Mouse (Mus musculus) midbrain, embryonic 16.5 days (tissue): ENCODE measurements around the gene Cables2. TPM values are rescaled to one million over a fixed set of nuclear protein-coding genes. Genes with fewer than 3 reads are reported as not detected.

Experiments
- ATAC-seq: fragments of 200-750 bp; cut with Nextera tagmentation; 2 replicates; pipeline ENCODE4 v1.8.0; 2017; ENCODE audit warnings: moderate TSS enrichment
- H3K27ac ChIP-seq: fragments of 300-500 bp; sonication (generic); 2 replicates; pipeline ENCODE4 v1.5.1; 2014; ENCODE audit warnings: mild to moderate bottlenecking, low read length, mixed read lengths
- H3K27me3 ChIP-seq: fragments of 300-500 bp; sonication (generic); 2 replicates; pipeline ENCODE4 v1.6.1; 2014; ENCODE audit warnings: low read depth, low read length, mixed read lengths; ENCODE audit not compliant: control insufficient read depth, insufficient read depth
- H3K36me3 ChIP-seq: fragments of 300-500 bp; sonication (generic); 2 replicates; pipeline ENCODE4 v1.6.1; 2014; ENCODE audit warnings: mild to moderate bottlenecking, low read length, moderate library complexity, mixed read lengths; ENCODE audit not compliant: control insufficient read depth, insufficient read depth
- H3K4me1 ChIP-seq: fragments of 300-500 bp; sonication (generic); 2 replicates; pipeline ENCODE4 v1.6.1; 2014; ENCODE audit warnings: mild to moderate bottlenecking, low read length, mixed read lengths; ENCODE audit not compliant: control insufficient read depth, insufficient read depth
- H3K4me2 ChIP-seq: fragments of 300-500 bp; sonication (generic); 2 replicates; pipeline ENCODE4 v1.6.1; 2014; ENCODE audit warnings: mild to moderate bottlenecking, low read length, mixed read lengths
- H3K4me3 ChIP-seq: fragments of 300-500 bp; sonication (generic); 2 replicates; pipeline ENCODE4 v1.5.1; 2014; ENCODE audit warnings: low read depth, mild to moderate bottlenecking, low read length, moderate library complexity, mixed read lengths
- H3K9ac ChIP-seq: fragments of 300-500 bp; sonication (generic); 2 replicates; pipeline ENCODE4 v1.6.1; 2014; ENCODE audit warnings: low read depth, low read length, mixed read lengths
- H3K9me3 ChIP-seq: fragments of 300-500 bp; sonication (generic); replicated peaks from 2 replicates; pipeline ENCODE4 v1.6.1; 2014; ENCODE audit warnings: mild to moderate bottlenecking, low read length, mixed read lengths; ENCODE audit not compliant: control insufficient read depth, poor library complexity, severe bottlenecking
- WGBS: fragments of 180-500 bp; shearing (Covaris S2); extraction: QIAGEN DNeasy Blood & Tissue Kit; methylation state at CpG from one replicate; pipeline ENCODE4 v1.1.7; 2014; 5-methylcytosine and 5-hydroxymethylcytosine counted together
- polyA plus RNA-seq: library from polyadenylated mRNA; unstranded; fragments of >200 nt; fragmentation: Nextera tagmentation; extraction: Ambion mirVana; gene quantifications from 2 replicates; pipeline ENCODE4 v1.2.1, GENCODE M21; 2015

The Cables2 gene
- polyA plus RNA-seq, 1 experiment from 2014 or later, result 24.2 TPM

DNA sequence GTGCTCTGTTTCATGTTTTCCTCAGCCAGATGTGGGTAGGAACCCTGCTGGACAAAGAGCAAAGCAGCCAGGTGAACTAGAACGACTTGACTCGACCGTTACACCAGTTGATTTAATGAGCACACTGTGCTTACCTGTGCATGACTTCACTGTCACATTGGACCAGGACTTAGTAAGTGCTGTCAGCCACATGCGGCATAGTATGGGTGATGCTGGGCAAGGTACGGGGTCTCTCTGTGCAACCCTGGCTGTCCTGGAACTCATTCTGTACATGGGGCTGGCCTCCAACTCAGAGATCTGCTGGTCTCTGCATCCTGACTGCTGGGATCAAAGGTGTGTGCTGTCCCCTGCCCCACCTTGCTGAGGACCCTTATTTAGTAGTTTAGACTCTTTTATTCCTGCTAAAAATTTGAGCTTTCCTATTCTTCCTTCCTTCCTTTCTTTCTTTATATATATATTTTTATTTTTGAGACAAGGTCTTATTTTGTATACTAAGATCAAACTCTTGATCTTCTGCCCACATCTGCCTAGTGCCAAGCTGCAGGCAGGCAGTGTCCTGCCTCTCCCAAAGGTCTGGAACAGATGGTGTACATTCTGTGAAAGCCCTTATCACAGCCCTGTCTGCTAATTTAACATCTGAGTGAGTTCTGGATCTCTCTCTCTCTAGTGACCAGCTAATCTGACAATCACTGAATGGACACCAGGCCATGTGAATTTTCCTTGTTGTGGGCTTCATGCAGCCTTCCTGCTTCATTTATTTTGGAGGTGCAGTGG lies 18.7 kb downstream of the Cables2 start:
- no peak overlapping the region for H3K4me2 ChIP-seq
- no peaks in the 10 kb centered on the region for H3K36me3 ChIP-seq
- H3K4me1 ChIP-seq, result peaks cover 14% of the 10 kb centered on the region
- H3K9ac ChIP-seq, result no peak overlapping the region
- no peak for ATAC-seq
- WGBS, result 88% methylated on average over 5 of the region's 5 CpGs
- no peaks in the 10 kb centered on the region for H3K27me3 ChIP-seq
- H3K27ac ChIP-seq, result no peak overlapping the region
- no peaks in the 10 kb centered on the region for H3K9me3 ChIP-seq
- H3K4me3 ChIP-seq, result no peak overlapping the region

DNA sequence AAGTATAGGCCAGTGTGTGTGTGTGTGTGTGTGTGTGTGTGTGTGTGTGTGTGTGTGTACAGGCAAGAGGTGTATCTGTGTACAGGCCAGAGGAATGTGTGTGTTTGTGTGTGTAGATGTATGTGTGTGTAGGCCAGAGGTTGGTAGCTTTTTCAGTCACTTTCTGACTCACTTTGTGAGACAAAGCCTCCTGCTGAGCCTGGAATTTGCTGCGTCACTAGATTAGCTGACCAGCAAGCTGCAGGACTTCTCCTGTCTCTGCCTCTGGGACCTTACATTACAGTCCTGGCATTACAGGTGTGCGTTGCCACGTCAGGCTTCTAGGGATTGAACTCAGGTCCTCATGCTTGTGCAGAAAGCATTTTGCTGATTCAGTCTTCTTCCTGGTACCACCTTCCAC lies 21.5 kb downstream of the Cables2 start:
- ATAC-seq, result no peak
- H3K4me3 ChIP-seq, result no peak overlapping the region
- 42% methylated on average over 3 of the region's 3 CpGs for WGBS
- peaks cover 6% of the 10 kb centered on the region for H3K4me1 ChIP-seq
- H3K27me3 ChIP-seq, result no peaks in the 10 kb centered on the region
- no peaks in the 10 kb centered on the region for H3K36me3 ChIP-seq
- no peak overlapping the region for H3K4me2 ChIP-seq
- H3K27ac ChIP-seq, result no peak overlapping the region
- no peaks in the 10 kb centered on the region for H3K9me3 ChIP-seq
- no peak overlapping the region for H3K9ac ChIP-seq

DNA sequence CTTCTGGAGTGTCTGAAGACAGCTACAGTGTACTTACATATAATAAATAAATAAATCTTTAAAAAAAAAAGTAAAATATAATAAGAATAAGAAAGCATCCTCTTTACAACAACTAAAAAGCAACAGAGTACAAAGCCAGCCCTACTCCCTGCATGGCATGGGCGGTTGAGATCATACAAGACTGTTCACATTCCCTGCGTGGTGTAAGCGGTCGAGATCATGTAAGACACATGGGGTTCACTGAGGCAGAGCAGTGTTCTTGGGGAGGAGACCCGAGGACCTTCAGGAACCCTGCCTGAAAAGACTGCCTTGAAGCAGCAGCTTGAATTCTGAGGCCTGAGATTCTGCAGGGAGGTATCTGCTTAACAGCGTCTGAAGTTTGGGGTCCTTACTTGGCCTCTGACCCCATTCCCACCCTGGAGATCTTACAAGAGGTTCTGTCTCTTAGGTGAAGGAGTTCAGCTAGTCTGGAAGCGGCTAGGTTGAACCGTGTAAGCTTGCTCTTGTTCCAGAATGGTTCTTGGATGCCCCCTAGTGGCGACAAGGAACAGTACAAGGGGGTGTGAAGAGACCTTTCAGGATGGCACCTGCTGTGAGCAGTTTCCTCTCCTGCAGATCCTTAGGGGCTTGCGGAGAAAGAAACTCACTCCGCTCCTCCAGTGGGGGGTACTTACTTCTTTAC lies 22.2 kb downstream of the Cables2 start:
- WGBS, result 30% methylated on average over 11 of the region's 11 CpGs
- Histone ChIP-seq H3K36me3 (no peaks in the 10 kb centered on the region), H3K4me3 (no peak overlapping the region), H3K27me3 (no peaks in the 10 kb centered on the region), H3K27ac (no peak overlapping the region), H3K4me1 (peaks cover 3% of the 10 kb centered on the region), H3K9me3 (no peaks in the 10 kb centered on the region), H3K4me2 (no peak overlapping the region), H3K9ac (no peak overlapping the region)
- peak; percentile 86 for ATAC-seq

DNA sequence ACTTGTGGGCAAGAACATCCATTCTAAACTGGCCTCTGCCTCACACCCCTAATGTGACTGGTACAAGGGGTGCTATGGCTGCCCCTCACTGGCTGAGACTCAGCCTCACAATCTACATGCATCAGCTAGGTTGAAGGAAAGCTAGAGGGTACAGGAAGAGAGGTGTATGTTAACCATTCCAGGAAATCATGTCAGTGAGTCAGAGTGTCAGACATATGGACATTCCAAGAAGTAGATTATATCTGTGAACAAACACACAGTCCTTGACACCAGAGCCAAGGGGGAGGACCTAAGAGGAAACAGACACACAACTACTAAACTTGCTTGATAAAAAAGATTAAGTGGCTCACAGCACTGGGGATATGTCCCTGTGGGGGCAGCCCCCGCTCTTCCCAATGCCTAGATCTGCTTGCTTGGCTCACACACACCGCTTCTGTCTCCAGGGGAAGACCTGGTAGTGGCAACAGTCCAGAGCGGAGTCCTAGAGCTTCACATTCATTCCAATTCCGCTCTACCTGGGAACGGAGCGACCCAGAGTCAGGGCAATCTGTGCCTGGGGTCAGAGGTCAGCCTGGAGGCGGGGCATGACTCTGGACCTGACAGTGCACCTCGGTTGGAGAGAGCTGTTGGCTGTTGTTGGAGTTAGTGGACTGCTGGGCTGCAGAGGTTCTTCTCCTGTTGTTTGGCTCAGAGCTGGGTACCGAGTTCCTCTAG lies 24.2 kb downstream of the Cables2 start:
- no peaks in the 10 kb centered on the region for H3K9me3 ChIP-seq
- WGBS, result 47% methylated on average over 9 of the region's 9 CpGs
- ATAC-seq, result no peak
- no peak overlapping the region for H3K4me3 ChIP-seq
- no peak overlapping the region for H3K4me2 ChIP-seq
- H3K4me1 ChIP-seq, result no peaks in the 10 kb centered on the region
- no peaks in the 10 kb centered on the region for H3K27me3 ChIP-seq
- H3K36me3 ChIP-seq, result no peaks in the 10 kb centered on the region
- H3K27ac ChIP-seq, result no peak overlapping the region
- H3K9ac ChIP-seq, result no peak overlapping the region

DNA sequence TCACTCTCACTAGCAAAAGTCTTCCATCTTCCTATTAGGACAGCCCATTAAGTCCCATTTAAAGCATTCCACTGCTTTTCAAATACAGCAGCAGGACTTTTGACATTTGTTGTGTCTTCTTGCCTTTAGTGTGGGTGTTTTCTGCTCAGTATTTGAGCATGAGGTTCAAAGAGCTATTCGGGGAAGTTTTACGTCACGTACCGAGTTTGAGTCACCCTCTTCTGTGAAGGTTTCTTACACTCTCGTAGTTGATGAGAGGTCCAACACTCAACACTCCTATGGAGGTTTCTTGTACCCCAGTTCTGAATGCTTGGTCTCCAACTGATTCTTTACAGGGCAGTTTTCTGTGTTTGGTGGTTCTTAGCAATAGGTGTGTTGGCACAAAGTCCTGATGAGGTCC lies 25.4 kb downstream of the Cables2 start:
- no peaks in the 10 kb centered on the region for H3K36me3 ChIP-seq
- H3K4me2 ChIP-seq, result no peak overlapping the region
- H3K4me1 ChIP-seq, result no peaks in the 10 kb centered on the region
- H3K27ac ChIP-seq, result no peak overlapping the region
- ATAC-seq, result no peak
- H3K27me3 ChIP-seq, result no peaks in the 10 kb centered on the region
- H3K4me3 ChIP-seq, result no peak overlapping the region
- WGBS, result 90% methylated on average over 5 of the region's 5 CpGs
- no peak overlapping the region for H3K9ac ChIP-seq
- H3K9me3 ChIP-seq, result no peaks in the 10 kb centered on the region

DNA sequence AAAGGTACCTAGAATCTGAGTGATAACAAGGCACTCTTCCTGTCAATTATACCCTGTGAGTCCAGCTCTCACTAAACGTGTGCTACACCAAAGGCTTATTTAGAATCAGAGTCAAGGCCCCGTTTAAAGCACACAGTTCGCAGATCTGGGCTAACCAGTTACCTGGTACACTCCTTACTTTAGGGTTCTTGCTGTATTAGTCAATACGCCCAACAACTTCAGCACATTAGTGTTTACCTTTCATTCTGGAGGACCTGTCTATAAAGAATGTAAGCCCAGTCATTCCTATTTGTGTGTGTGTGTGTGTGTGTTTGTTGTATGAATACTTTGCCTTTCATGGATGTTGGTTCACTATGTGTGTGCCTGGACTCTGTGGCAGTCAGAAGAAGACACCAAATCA lies 30.2 kb downstream of the Cables2 start:
- no peak for ATAC-seq
- 91% methylated on average over 4 of the region's 4 CpGs for WGBS
- Histone ChIP-seq H3K9me3 (no peaks in the 10 kb centered on the region), H3K36me3 (no peaks in the 10 kb centered on the region), H3K4me2 (no peak overlapping the region), H3K27ac (no peak overlapping the region), H3K4me3 (no peak overlapping the region), H3K9ac (no peak overlapping the region), H3K4me1 (no peaks in the 10 kb centered on the region), H3K27me3 (no peaks in the 10 kb centered on the region)

DNA sequence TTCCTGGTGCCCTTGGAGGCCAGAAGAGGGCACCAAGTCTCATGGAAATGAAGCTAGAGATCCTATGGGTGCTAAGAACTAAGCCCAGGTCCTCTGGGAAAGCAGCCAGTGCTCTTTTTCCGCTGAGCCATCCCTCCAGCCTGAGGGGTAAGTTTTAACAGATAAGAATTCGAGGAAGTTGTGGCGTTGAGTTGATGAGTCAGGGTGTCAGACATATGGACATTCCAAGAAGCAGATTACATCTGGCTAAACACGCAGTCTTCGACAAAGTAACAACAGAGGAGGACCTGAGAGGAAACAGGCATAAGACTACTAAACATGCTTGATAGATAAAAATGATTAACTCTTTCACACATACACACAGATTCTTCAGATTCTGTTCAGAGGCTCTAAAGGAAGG lies 34.7 kb downstream of the Cables2 start:
- Histone ChIP-seq H3K9ac (no peak overlapping the region), H3K27ac (no peak overlapping the region), H3K36me3 (no peaks in the 10 kb centered on the region), H3K9me3 (no peaks in the 10 kb centered on the region), H3K4me3 (no peak overlapping the region), H3K27me3 (no peaks in the 10 kb centered on the region), H3K4me2 (no peak overlapping the region), H3K4me1 (no peaks in the 10 kb centered on the region)
- 90% methylated on average over 5 of the region's 5 CpGs for WGBS
- no peak for ATAC-seq

DNA sequence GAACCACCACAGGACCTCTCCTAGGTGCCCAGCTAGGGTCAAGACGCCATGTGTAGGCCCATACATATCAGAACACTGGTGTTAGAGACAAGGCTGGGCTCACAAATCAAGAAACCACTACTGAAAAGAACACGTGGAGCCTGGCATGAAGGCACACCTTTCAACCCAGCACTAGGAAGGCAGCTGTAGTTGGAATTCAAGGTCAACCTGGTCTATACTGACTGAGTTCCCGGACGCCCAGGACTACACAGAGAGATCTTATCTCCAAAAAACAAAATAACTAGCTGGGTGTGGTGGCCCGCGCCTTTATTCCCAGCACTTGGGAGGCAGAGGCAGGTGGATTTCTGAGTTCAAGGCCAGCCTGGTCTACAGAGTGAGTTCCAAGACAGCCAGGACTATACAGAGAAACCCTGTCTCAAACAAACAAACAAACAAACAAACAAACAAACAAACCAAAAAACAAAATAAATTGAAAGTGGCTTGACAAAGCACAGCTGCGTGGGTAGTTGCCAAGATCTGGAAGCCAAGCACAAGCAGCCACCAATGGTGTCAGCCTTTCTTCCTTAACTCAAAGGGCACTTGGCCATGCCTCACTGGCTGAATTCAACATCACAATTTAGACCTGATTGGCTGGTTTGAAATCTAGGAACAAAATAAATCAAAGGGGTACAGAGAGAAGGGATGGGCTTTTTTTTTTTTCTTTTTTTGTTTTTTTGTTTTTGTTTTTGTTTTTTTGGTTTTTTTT lies 35.5 kb downstream of the Cables2 start:
- ATAC-seq, result no peak
- no peaks in the 10 kb centered on the region for H3K4me1 ChIP-seq

More for the DNA sequence above, 35.5 kb downstream of the Cables2 start:
- WGBS, result 93% methylated on average over 7 of the region's 7 CpGs
- Histone ChIP-seq H3K4me2 (no peak overlapping the region), H3K36me3 (no peaks in the 10 kb centered on the region), H3K9ac (no peak overlapping the region), H3K27ac (no peak overlapping the region), H3K27me3 (no peaks in the 10 kb centered on the region), H3K4me3 (no peak overlapping the region), H3K9me3 (no peaks in the 10 kb centered on the region)
